Mouse (Mus musculus): ENCODE data around the gene Tacstd2. TPM values are rescaled to one million over a fixed set of nuclear protein-coding genes. Genes with fewer than 3 reads are reported as not detected.

Gene Tacstd2
- polyA plus RNA-seq (2012; rRNA removed): 0.50 and 0.78 TPM in 2 replicates

GRCm38 (mm10) chr6:67535777-67536054 is at the start of gene Tacstd2:
TSS of gene Tacstd2 (minus strand) at chr6:67535796.

GRCm38 (mm10) chr6:67491755-67492154 is 43.8 kb downstream of the Tacstd2 start, which contains the start of gene Il23r:
TSS of gene Il23r (minus strand) at chr6:67491855.

Other genes with a start within 250 kb of the Tacstd2 start
- gene Il12rb2, start 159.6 kb downstream of the Tacstd2 start, polyA plus RNA-seq (2012; rRNA removed): 0.46 and 0.53 TPM in 2 replicates
- not detected in 2 replicates for gene Il23r, start 43.9 kb downstream of the Tacstd2 start, polyA plus RNA-seq (2012; rRNA removed)